Mouse (Mus musculus): ENCODE results near the gene Ccdc28a. TPM values are rescaled to one million over a fixed set of nuclear protein-coding genes. Genes with fewer than 3 reads are reported as not detected.

The Ccdc28a gene
- polyA plus RNA-seq (2021; fragmentation: Nextera tagmentation): 33.6 and 37.4 TPM in 2 replicates
- long read RNA-seq, experiment 1, transcript Ccdc28a-202 (6 exons, 1,190 nt): major isoform, 22 of 31 reads
- long read RNA-seq, experiment 1, partial matches to known transcripts: 3 of 31 reads
- long read RNA-seq, experiment 1, other reads (novel, unspliced or antisense): 4 of 31 reads
- long read RNA-seq, experiment 2, transcript Ccdc28a-202 (6 exons, 1,190 nt): major isoform, 60 of 77 reads
- long read RNA-seq, experiment 2, partial matches to known transcripts: 1 of 77 reads
- long read RNA-seq, experiment 2, other reads (novel, unspliced or antisense): 12 of 77 reads

DNA sequence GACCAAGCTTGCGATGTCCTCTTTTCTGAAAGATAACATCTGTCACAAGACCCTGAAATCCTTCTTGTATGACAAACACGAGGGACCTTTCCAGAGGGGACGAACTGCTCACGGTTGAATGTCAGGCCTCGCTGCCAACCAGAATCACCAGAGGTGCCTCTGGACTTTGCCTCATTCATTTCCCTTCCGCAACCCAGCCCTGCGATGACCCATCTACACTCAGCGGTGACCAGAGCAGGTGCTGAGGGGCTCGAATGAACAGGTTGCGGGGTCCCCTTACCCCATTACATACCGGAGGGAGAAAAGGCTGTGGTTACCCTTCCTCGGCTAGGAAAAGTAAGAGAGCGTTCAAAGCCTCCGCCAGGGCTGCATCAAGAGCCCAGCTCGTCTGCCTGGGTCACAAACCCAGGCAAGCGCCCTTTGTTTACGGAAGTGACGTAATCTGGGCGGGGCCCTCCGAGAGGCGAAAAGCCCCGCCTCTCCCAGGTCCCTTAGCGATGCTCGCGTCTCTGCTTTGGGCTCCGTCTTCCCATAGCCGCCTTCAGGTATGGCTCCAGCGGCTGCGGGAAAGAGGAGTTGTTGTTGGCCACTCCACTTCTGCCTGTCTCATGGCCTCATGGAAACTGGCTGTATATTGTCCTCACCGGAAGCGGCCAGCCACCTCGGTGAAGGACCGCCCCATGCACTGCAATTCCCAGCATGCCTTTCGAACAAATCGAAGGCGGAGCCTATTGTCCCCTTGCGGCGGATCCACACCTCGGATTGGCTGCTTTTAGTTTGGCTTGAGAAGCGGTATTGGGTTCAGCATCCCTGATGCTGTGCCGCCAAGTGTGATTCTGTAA lies at the start of gene Ccdc28a:
TSS of gene Ccdc28a (minus strand) at position 439 of the 842 bp plus-strand sequence.

DNA sequence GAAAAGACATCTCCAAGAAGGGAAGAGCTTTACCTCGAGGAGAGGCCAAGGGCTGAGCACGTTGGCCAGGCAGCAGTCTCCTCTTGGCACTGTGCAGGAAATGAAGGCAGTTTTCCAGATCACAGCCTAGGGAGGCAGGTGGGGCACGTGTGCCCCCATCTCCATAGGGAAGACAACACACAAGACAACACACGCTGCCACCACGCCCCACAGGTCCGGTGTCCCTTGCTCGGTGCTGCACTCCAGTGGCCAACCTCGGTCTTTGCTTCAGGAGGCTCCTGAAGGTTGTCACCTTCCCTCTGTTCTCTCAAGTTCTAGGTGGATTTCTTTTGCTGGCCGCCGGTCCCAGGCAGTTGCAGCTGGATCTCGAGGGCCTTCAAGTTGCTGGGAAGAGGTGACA lies 24.1 kb downstream of the Ccdc28a start, which contains the start of gene Ect2l:
TSS of gene Ect2l (minus strand) at position 165 of the 400 bp plus-strand sequence.

Other genes with a start within 250 kb of the Ccdc28a start
- gene Abracl, start 211.7 kb downstream of the Ccdc28a start, polyA plus RNA-seq (2021; fragmentation: Nextera tagmentation): 50.6 and 50.9 TPM in 2 replicates
- 7.2 and 8.8 TPM in 2 replicates for gene Reps1, start 179.1 kb downstream of the Ccdc28a start, polyA plus RNA-seq (2021; fragmentation: Nextera tagmentation)
- 0.14 TPM in 1 of 2 replicates, not detected in the other for gene Ect2l, start 24.1 kb downstream of the Ccdc28a start, polyA plus RNA-seq (2021; fragmentation: Nextera tagmentation)
- gene Nhsl1, start 84.0 kb upstream of the Ccdc28a start, polyA plus RNA-seq (2021; fragmentation: Nextera tagmentation): 11.0 and 11.7 TPM in 2 replicates

Measured in layer of hippocampus, adult 6 months (tissue).